In the genomic region with DNA sequence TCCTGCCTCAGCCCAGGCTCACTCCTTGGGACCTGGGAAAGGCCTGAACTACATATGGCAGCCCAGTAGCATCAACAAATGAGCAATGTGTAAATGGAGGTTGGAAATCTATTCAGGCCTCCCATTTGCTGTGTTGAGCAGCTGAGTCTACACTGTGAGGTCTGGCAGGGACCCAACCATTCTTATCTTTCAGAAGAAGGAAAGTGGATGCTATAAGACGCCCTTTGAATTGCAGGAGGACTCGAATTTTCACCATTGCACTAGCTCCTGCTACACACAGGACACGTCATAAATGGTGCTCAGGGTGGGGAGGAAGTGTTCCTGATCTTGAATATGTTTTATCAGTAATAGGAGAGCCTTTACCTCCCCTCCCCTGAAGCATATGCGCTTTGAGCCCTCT, we compare ENCODE assay signal across 18 mouse cellular contexts.
DNase-seq lines count a peak whose midpoint lies in the region; ATAC-seq and TF ChIP-seq lines count a peak whose summit lies in the region.
"Had no signal": no experiment of that assay in that cellular context is flagged by ENCODE, and none has a peak within 500 bp of the region (broad histone marks: within the 10 kb centered on the region; RNA-seq: fewer than 3 reads in every experiment).

No protein-coding gene starts in this region.

- DNase-seq in kidney, postnatal 36 days: no peak
- peak; percentile 76 for DNase-seq in MEL (ENCODE audit: low read depth, low spot score)
- DNase-seq in MEL-GATA-1-ER (ENCODE audit: extremely low read depth, low read depth): peak; percentile 26
- no peak for DNase-seq in layer of hippocampus, postnatal 25 days (ENCODE audit: extremely low spot score in 1 of 2, low spot score in 1 of 2)
- DNase-seq: adrenal gland, postnatal 36 days; cerebellum, adult 8-10 months; liver; thymus, postnatal 25 days had no signal

- no peaks in the 10 kb centered on the region for H3K9me3 ChIP-seq in kidney, embryonic 14.5 days (ENCODE audit: control insufficient read depth, low read length)
- no peaks in the 10 kb centered on the region for H3K9me3 ChIP-seq in MEL (replicated peaks; ENCODE audit: insufficient read depth, low read length)
- H3K9me3 ChIP-seq in liver, embryonic 12.5 days (replicated peaks): no peaks in the 10 kb centered on the region
- H3K9me3 ChIP-seq: embryonic facial prominence, embryonic 12.5 days; hindbrain, embryonic 10.5 days; kidney, embryonic 15.5 days had no signal

- no peak overlapping the region for H3K4me2 ChIP-seq in kidney, embryonic 14.5 days (replicated peaks; ENCODE audit: low read depth, low read length)
- H3K4me2 ChIP-seq in liver, embryonic 12.5 days: no peak overlapping the region
- H3K4me2 ChIP-seq: embryonic facial prominence, embryonic 12.5 days; kidney, embryonic 15.5 days had no signal

- no peak for TF ChIP-seq EP300 in MEL (IDR thresholded peaks at IDR 0.05; ENCODE audit: low read depth in 1 of 2, low read length in 2 of 2)

- peak; percentile 43; the same call in 1 of the 2 replicates for ATAC-seq in kidney, embryonic 14.5 days (ENCODE audit: low FRiP score, low TSS enrichment)
- ATAC-seq in megakaryocyte progenitor cell, adult 5-6 weeks (replicated peaks; ENCODE audit: poor library complexity): peak; percentile 71
- no peak for ATAC-seq in liver, embryonic 12.5 days
- ATAC-seq: activated CD4-positive, CD25-positive, alpha-beta regulatory T cell, adult 4 months; intestine, embryonic 16.5 days; lung, postnatal 0 days; midbrain, embryonic 16.5 days had no signal

- H3K27me3 ChIP-seq in kidney, embryonic 14.5 days (ENCODE audit: control insufficient read depth, insufficient read depth, low read length): no peaks in the 10 kb centered on the region
- H3K27me3 ChIP-seq in MEL (ENCODE audit: control insufficient read depth in 1 of 2, insufficient read depth in 2 of 2, low read length in 2 of 2): no peaks in the 10 kb centered on the region
- 0 out of 2 replicates have a peak, but pooled peaks cover 3% of the 10 kb centered on the region for H3K27me3 ChIP-seq in liver, embryonic 12.5 days (replicated peaks)
- H3K27me3 ChIP-seq: embryonic facial prominence, embryonic 12.5 days; kidney, embryonic 15.5 days had no signal

- no peak overlapping the region for H3K27ac ChIP-seq in kidney, embryonic 14.5 days (ENCODE audit: low read depth, low read length)
- H3K27ac ChIP-seq in MEL (ENCODE audit: control insufficient read depth, low read depth, low read length): no peak overlapping the region
- H3K27ac ChIP-seq in liver, embryonic 12.5 days: no peak overlapping the region
- H3K27ac ChIP-seq: embryonic facial prominence, embryonic 12.5 days; hindbrain, embryonic 10.5 days; kidney, embryonic 15.5 days had no signal

- H3K9ac ChIP-seq in kidney, embryonic 14.5 days (ENCODE audit: low read depth, low read length): no peak overlapping the region
- no peak overlapping the region for H3K9ac ChIP-seq in MEL (ENCODE audit: control insufficient read depth, low read depth, low read length, poor library complexity, severe bottlenecking)
- no peak overlapping the region for H3K9ac ChIP-seq in liver, embryonic 12.5 days
- H3K9ac ChIP-seq: embryonic facial prominence, embryonic 12.5 days; kidney, embryonic 15.5 days had no signal

- 34% methylated on average over 4 of the region's 4 CpGs for WGBS in kidney, embryonic 14.5 days
- 50% methylated on average over 4 of the region's 4 CpGs for WGBS in liver, embryonic 12.5 days (ENCODE audit: insufficient replicate concordance)

- no peaks in the 10 kb centered on the region for H3K79me2 ChIP-seq in MEL (ENCODE audit: control insufficient read depth, insufficient read depth, low read length, poor library complexity)

- TF ChIP-seq CTCF in MEL (IDR thresholded peaks at IDR 0.05 in 2 of 3, conservative IDR thresholded peaks at IDR 0.05 in 1 of 3; ENCODE audit: control insufficient read depth in 1 of 3, insufficient read depth in 1 of 3, low read depth in 2 of 3, low read length in 3 of 3, poor library complexity in 1 of 3, severe bottlenecking in 1 of 3): no peak

- H3K4me3 ChIP-seq in kidney, embryonic 14.5 days (ENCODE audit: low read length): no peak overlapping the region
- no peak overlapping the region for H3K4me3 ChIP-seq in MEL (ENCODE audit: control insufficient read depth in 1 of 2, insufficient read depth in 1 of 2, low read depth in 2 of 2, low read length in 2 of 2)
- no peak overlapping the region for H3K4me3 ChIP-seq in liver, embryonic 12.5 days
- H3K4me3 ChIP-seq: embryonic facial prominence, embryonic 12.5 days; hindbrain, embryonic 10.5 days; kidney, embryonic 15.5 days had no signal

- H3K4me1 ChIP-seq in kidney, embryonic 14.5 days (ENCODE audit: control insufficient read depth, insufficient read depth, low read length): no peaks in the 10 kb centered on the region
- peaks cover 0 to 5% of the 10 kb centered on the region in 2 experiments; a peak in 1 of 4 replicates for H3K4me1 ChIP-seq in MEL (ENCODE audit: control insufficient read depth in 1 of 2, insufficient read depth in 2 of 2, low read length in 2 of 2)
- H3K4me1 ChIP-seq in liver, embryonic 12.5 days: peaks cover 19% of the 10 kb centered on the region

- TF ChIP-seq POLR2A in MEL (IDR thresholded peaks at IDR 0.05; ENCODE audit: control insufficient read depth in 1 of 2, insufficient read depth in 1 of 2, low read depth in 1 of 2, low read length in 2 of 2, poor library complexity in 1 of 2): no peak

- H3K36me3 ChIP-seq in kidney, embryonic 14.5 days (ENCODE audit: control insufficient read depth, insufficient read depth, low read length): no peaks in the 10 kb centered on the region
- H3K36me3 ChIP-seq in MEL (ENCODE audit: control insufficient read depth in 1 of 2, insufficient read depth in 2 of 2, low read length in 2 of 2): no peaks in the 10 kb centered on the region
- H3K36me3 ChIP-seq in liver, embryonic 12.5 days: no peaks in the 10 kb centered on the region
- H3K36me3 ChIP-seq: embryonic facial prominence, embryonic 12.5 days; hindbrain, embryonic 10.5 days; kidney, embryonic 15.5 days had no signal

- no peak for TF ChIP-seq RAD21 in MEL (IDR thresholded peaks at IDR 0.05; ENCODE audit: low read depth, low read length)

TF ChIP-seq in MEL, 35 proteins besides CTCF, POLR2A, EP300 and RAD21:
- TF ChIP-seq ZKSCAN1 (IDR thresholded peaks at IDR 0.05; ENCODE audit: low read depth, low read length): no peak
- TF ChIP-seq GATA1 (IDR thresholded peaks at IDR 0.05; ENCODE audit: low read depth, low read length): peak; percentile 39; the same call in 1 of the 2 replicates

Comparison
In these comparisons a context has a peak if more than half of its experiments do, and no peak if none do; other contexts are left out.
1. DNase-seq: peak in MEL (single experiment) and MEL-GATA-1-ER (single experiment); none in kidney, postnatal 36 days (0 of 2) and layer of hippocampus, postnatal 25 days (0 of 2).